Mouse (Mus musculus) CH12.LX (cell line): Measurements from ENCODE around the gene Gsc.

Experiments
- CTCF ChIP-seq, 2 experiments: IDR thresholded peaks in 1 of 2; conservative IDR thresholded peaks in 1 of 2; 2 replicates each; pipeline ENCODE4 v1.5.1; 2011 to 2012; ENCODE audit warnings: low read depth in 2 of 2, low read length in 2 of 2, improper control_type of control experiment in 1 of 2, inconsistent platforms in 1 of 2, mild to moderate bottlenecking in 1 of 2, moderate library complexity in 1 of 2
- EP300 ChIP-seq: IDR thresholded peaks from 2 replicates; pipeline ENCODE4 v1.6.1; 2011; ENCODE audit warnings: low read length, improper control_type of control experiment
- GABPA ChIP-seq: IDR thresholded peaks from 2 replicates; pipeline ENCODE4 v1.6.1; 2012; ENCODE audit warnings: low read depth, low read length, improper control_type of control experiment, inconsistent platforms; ENCODE audit not compliant: insufficient replicate concordance
- JUN ChIP-seq: IDR thresholded peaks from 2 replicates; pipeline ENCODE4 v1.6.1; 2011; ENCODE audit warnings: low read depth, mild to moderate bottlenecking, low read length, improper control_type of control experiment, moderate library complexity; ENCODE audit not compliant: insufficient read depth
- MAX ChIP-seq: IDR thresholded peaks from 2 replicates; pipeline ENCODE4 v1.6.1; 2011; ENCODE audit warnings: low read length, improper control_type of control experiment
- MXI1 ChIP-seq: IDR thresholded peaks from 2 replicates; pipeline ENCODE4 v1.6.1; 2011; ENCODE audit warnings: mild to moderate bottlenecking, low read depth, low read length, improper control_type of control experiment
- POLR2A ChIP-seq: IDR thresholded peaks from 2 replicates; pipeline ENCODE4 v1.6.1; 2011; ENCODE audit warnings: low read depth, mild to moderate bottlenecking, improper control_type of control experiment, low read length

DNA sequence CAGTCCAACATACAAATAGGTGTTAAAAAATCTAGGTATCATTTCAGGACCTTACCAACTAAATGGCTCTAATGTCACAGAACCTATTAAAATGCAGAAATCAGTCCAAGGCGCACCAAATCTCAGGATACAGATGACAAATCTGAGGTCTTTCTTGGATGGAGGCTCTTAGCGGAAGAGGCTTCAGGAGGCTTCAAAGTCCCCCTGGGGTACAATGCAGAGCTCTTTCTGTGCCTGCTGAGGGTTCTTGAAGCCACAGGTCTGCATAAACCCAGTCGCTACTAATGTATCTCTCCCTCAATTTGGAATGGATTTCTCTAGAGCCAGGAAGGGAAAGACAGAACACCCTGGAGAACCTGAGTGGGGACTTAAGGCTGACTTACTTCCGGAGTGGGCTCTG, 5.1 kb upstream of the Gsc start:
- TF ChIP-seq MAX: no peak
- no peak for TF ChIP-seq EP300
- no peak for TF ChIP-seq MXI1
- no peak for TF ChIP-seq POLR2A
- TF ChIP-seq CTCF (conservative IDR thresholded peaks at IDR 0.05 in 1 of 2, IDR thresholded peaks at IDR 0.05 in 1 of 2; ENCODE audit: low read depth in 2 of 2, low read length in 2 of 2): no peak
- no peak for TF ChIP-seq JUN
- TF ChIP-seq GABPA: no peak
